Mouse (Mus musculus): ENCODE data around the gene Foxp1. TPM values are rescaled to one million over a fixed set of nuclear protein-coding genes. Genes with fewer than 3 reads are reported as not detected.

Gene Foxp1
- total and polyA plus RNA-seq, 3 experiments = 16.1 to 42.0 TPM; not detected in 1

GRCm38 (mm10) chr6:99081259-99081658, 441.3 kb downstream of the Foxp1 start:
- H3K27ac ChIP-seq (ENCODE audit: control insufficient read depth, low read depth, low read length) = no peak overlapping the region
- H3K27me3 ChIP-seq (ENCODE audit: control insufficient read depth in 1 of 2, insufficient read depth in 2 of 2, low read length in 2 of 2) = no peaks in the 10 kb centered on the region
- H3K9me3 ChIP-seq (replicated peaks; ENCODE audit: insufficient read depth, low read length) = no peaks in the 10 kb centered on the region
- no peaks in the 10 kb centered on the region for H3K79me2 ChIP-seq (ENCODE audit: control insufficient read depth, insufficient read depth, low read length, poor library complexity)
- H3K9ac ChIP-seq (ENCODE audit: control insufficient read depth, low read depth, low read length, poor library complexity, severe bottlenecking) = no peak overlapping the region
- peak; percentile 54 for DNase-seq (ENCODE audit: low read depth, low spot score)
- H3K36me3 ChIP-seq (ENCODE audit: control insufficient read depth in 1 of 2, insufficient read depth in 2 of 2, low read length in 2 of 2) = peaks cover 0 to 12% of the 10 kb centered on the region in 2 experiments; a peak in 2 of 4 replicates
- TF ChIP-seq KAT2A (conservative IDR thresholded peaks at IDR 0.05; ENCODE audit: low read depth, low read length) (no peak), ETS1 (IDR thresholded peaks at IDR 0.05; ENCODE audit: low read depth, low read length) (no peak), NRF1 (IDR thresholded peaks at IDR 0.05; ENCODE audit: insufficient read depth, low read depth, low read length, poor library complexity, severe bottlenecking) (no peak), ZKSCAN1 (IDR thresholded peaks at IDR 0.05; ENCODE audit: low read depth, low read length) (no peak), SMC3 (IDR thresholded peaks at IDR 0.05; ENCODE audit: low read depth, low read length) (no peak), POLR2AphosphoS2 (IDR thresholded peaks at IDR 0.05; ENCODE audit: low read length) (no peak), ZC3H11A (IDR thresholded peaks at IDR 0.05; ENCODE audit: low read depth, low read length) (no peak), ZNF384 (IDR thresholded peaks at IDR 0.05; ENCODE audit: low read depth, low read length) (no peak), USF1 (IDR thresholded peaks at IDR 0.05; ENCODE audit: low read depth, low read length) (no peak), EP300 (IDR thresholded peaks at IDR 0.05; ENCODE audit: low read depth in 1 of 2, low read length in 2 of 2) (no peak; a peak in 1 of 4 replicates), MXI1 (IDR thresholded peaks at IDR 0.05; ENCODE audit: low read depth, low read length) (no peak)
- H3K4me3 ChIP-seq (ENCODE audit: control insufficient read depth in 1 of 2, insufficient read depth in 1 of 2, low read depth in 2 of 2, low read length in 2 of 2) = no peak overlapping the region
- peaks cover 3 to 11% of the 10 kb centered on the region in 2 experiments for H3K4me1 ChIP-seq (ENCODE audit: control insufficient read depth in 1 of 2, insufficient read depth in 2 of 2, low read length in 2 of 2)

- Histone ChIP-seq H3K9ac (ENCODE audit: control insufficient read depth, low read depth, low read length, poor library complexity, severe bottlenecking) (no peak overlapping the region), H3K4me3 (ENCODE audit: control insufficient read depth in 1 of 2, insufficient read depth in 1 of 2, low read depth in 2 of 2, low read length in 2 of 2) (no peak overlapping the region), H3K36me3 (ENCODE audit: control insufficient read depth in 1 of 2, insufficient read depth in 2 of 2, low read length in 2 of 2) (peaks cover 0 to 12% of the 10 kb centered on the region in 2 experiments; a peak in 2 of 4 replicates), H3K9me3 (replicated peaks; ENCODE audit: insufficient read depth, low read length) (no peaks in the 10 kb centered on the region), H3K4me1 (ENCODE audit: control insufficient read depth in 1 of 2, insufficient read depth in 2 of 2, low read length in 2 of 2) (peaks cover 3 to 11% of the 10 kb centered on the region in 2 experiments), H3K27me3 (ENCODE audit: control insufficient read depth in 1 of 2, insufficient read depth in 2 of 2, low read length in 2 of 2) (no peaks in the 10 kb centered on the region), H3K27ac (ENCODE audit: control insufficient read depth, low read depth, low read length) (no peak overlapping the region), H3K79me2 (ENCODE audit: control insufficient read depth, insufficient read depth, low read length, poor library complexity) (no peaks in the 10 kb centered on the region)
- no peak for TF ChIP-seq TCF12 (IDR thresholded peaks at IDR 0.05; ENCODE audit: low read depth, low read length)
- no peak for TF ChIP-seq NRF1 (IDR thresholded peaks at IDR 0.05; ENCODE audit: insufficient read depth, low read depth, low read length, poor library complexity, severe bottlenecking)
- no peak for TF ChIP-seq SMC3 (IDR thresholded peaks at IDR 0.05; ENCODE audit: low read depth, low read length)
- no peak for TF ChIP-seq NELFE (IDR thresholded peaks at IDR 0.05; ENCODE audit: low read depth, low read length)
- TF ChIP-seq GABPA (IDR thresholded peaks at IDR 0.05; ENCODE audit: low read depth, low read length) = no peak
- no peak for TF ChIP-seq TAL1 (IDR thresholded peaks at IDR 0.05; ENCODE audit: low read length)
- TF ChIP-seq ZKSCAN1 (IDR thresholded peaks at IDR 0.05; ENCODE audit: low read depth, low read length) = no peak
- no peak for TF ChIP-seq MYB (IDR thresholded peaks at IDR 0.05; ENCODE audit: low read depth, low read length)
- TF ChIP-seq UBTF (IDR thresholded peaks at IDR 0.05; ENCODE audit: borderline replicate concordance, insufficient read depth, low read depth, low read length) = no peak
- no peak for TF ChIP-seq GATA1 (IDR thresholded peaks at IDR 0.05; ENCODE audit: low read depth, low read length)
- no peak for TF ChIP-seq ETS1 (IDR thresholded peaks at IDR 0.05; ENCODE audit: low read depth, low read length)
- TF ChIP-seq RCOR1 (IDR thresholded peaks at IDR 0.05; ENCODE audit: low read depth, low read length) = no peak
- no peak for DNase-seq (ENCODE audit: low read depth, low spot score)
These were observed 443.3 kb downstream of the Foxp1 start for GRCm38 (mm10) chr6:99079041-99079835.

Data from MEL (cell line).